Mouse (Mus musculus): ENCODE data around the gene Kcnh3. TPM values are rescaled to one million over a fixed set of nuclear protein-coding genes. Genes with fewer than 3 reads are reported as not detected.
"Not testable (repeated sequence)": the region's sequence is repeated elsewhere in the genome, so short reads cannot be mapped to it uniquely, and the experiment has no call there.

Kcnh3 gene
- polyA plus RNA-seq, 1 experiment: 0.42 TPM

GRCm38 (mm10) chr15:99251626-99252380 lies 27.1 kb downstream of the Kcnh3 start, which contains the start of gene Mcrs1:
TSS of gene Mcrs1 (minus strand) at chr15:99251961.
- H3K4me3 ChIP-seq (ENCODE audit: insufficient read depth, low read depth, low read length): peak within 1 kb of the TSS; percentile 92
- TF ChIP-seq POLR2A (IDR thresholded peaks at IDR 0.05; ENCODE audit: low read depth, low read length): no peak
- no peak for TF ChIP-seq CTCF (conservative IDR thresholded peaks at IDR 0.05; ENCODE audit: insufficient read depth, insufficient read length, low read depth, low read length)
- peak; percentile 99 for DNase-seq
- no peaks in the 10 kb centered on the region; the same call in 1 of the 2 replicates for H3K4me1 ChIP-seq (ENCODE audit: control insufficient read depth, insufficient read depth, low read length)
- under 1% methylated on average over 52 of the region's 52 CpGs for WGBS
- H3K36me3 ChIP-seq (ENCODE audit: control insufficient read depth, insufficient read depth, low read length): peaks cover 2% of the 10 kb centered on the region; the same call in 1 of the 2 replicates
- H3K27ac ChIP-seq (ENCODE audit: insufficient read depth, low read depth, low read length): peak within 1 kb of the TSS; percentile 98
- H3K27me3 ChIP-seq (replicated peaks; ENCODE audit: control insufficient read depth, insufficient read depth, low read length): no peaks in the 10 kb centered on the region

- no peaks in the 10 kb centered on the region; the same call in 1 of the 2 replicates for H3K4me1 ChIP-seq (ENCODE audit: control insufficient read depth, insufficient read depth, low read length)
- DNase-seq: no peak
- peaks cover under 1% of the 10 kb centered on the region; the same call in 1 of the 2 replicates for H3K36me3 ChIP-seq (ENCODE audit: control insufficient read depth, insufficient read depth, low read length)
- H3K4me3 ChIP-seq (ENCODE audit: insufficient read depth, low read depth, low read length): peak overlapping the region; percentile 92
- H3K27me3 ChIP-seq (replicated peaks; ENCODE audit: control insufficient read depth, insufficient read depth, low read length): no peaks in the 10 kb centered on the region
- peak overlapping the region; percentile 98 for H3K27ac ChIP-seq (ENCODE audit: insufficient read depth, low read depth, low read length)
- TF ChIP-seq CTCF (conservative IDR thresholded peaks at IDR 0.05; ENCODE audit: insufficient read depth, insufficient read length, low read depth, low read length): no peak
- no peak for TF ChIP-seq POLR2A (IDR thresholded peaks at IDR 0.05; ENCODE audit: low read depth, low read length)
- WGBS: 1% methylated on average over 22 of the region's 22 CpGs
Measured at GRCm38 (mm10) chr15:99252381-99253174, 27.9 kb downstream of the Kcnh3 start.

GRCm38 (mm10) chr15:99253175-99253479 lies 28.5 kb downstream of the Kcnh3 start:
- 38% methylated on average over 2 of the region's 2 CpGs for WGBS
- not testable (repeated sequence) for DNase-seq; H3K27me3 ChIP-seq (replicated peaks; ENCODE audit: control insufficient read depth, insufficient read depth, low read length); H3K27ac ChIP-seq (ENCODE audit: insufficient read depth, low read depth, low read length); H3K36me3 ChIP-seq (ENCODE audit: control insufficient read depth, insufficient read depth, low read length); H3K4me1 ChIP-seq (ENCODE audit: control insufficient read depth, insufficient read depth, low read length); H3K4me3 ChIP-seq (ENCODE audit: insufficient read depth, low read depth, low read length)

GRCm38 (mm10) chr15:99253772-99254171 lies 29.1 kb downstream of the Kcnh3 start:
- WGBS: 77% methylated on average over 6 of the region's 6 CpGs
- TF ChIP-seq POLR2A (IDR thresholded peaks at IDR 0.05; ENCODE audit: low read depth, low read length) (no peak), CTCF (conservative IDR thresholded peaks at IDR 0.05; ENCODE audit: insufficient read depth, insufficient read length, low read depth, low read length) (no peak)
- Histone ChIP-seq H3K4me1 (ENCODE audit: control insufficient read depth, insufficient read depth, low read length) (no peaks in the 10 kb centered on the region; the same call in 1 of the 2 replicates), H3K27me3 (replicated peaks; ENCODE audit: control insufficient read depth, insufficient read depth, low read length) (no peaks in the 10 kb centered on the region), H3K27ac (ENCODE audit: insufficient read depth, low read depth, low read length) (no peak overlapping the region), H3K36me3 (ENCODE audit: control insufficient read depth, insufficient read depth, low read length) (no peaks in the 10 kb centered on the region), H3K4me3 (ENCODE audit: insufficient read depth, low read depth, low read length) (no peak overlapping the region)
- no peak for DNase-seq

GRCm38 (mm10) chr15:99254477-99255005 lies 29.9 kb downstream of the Kcnh3 start:
- Histone ChIP-seq H3K27me3 (replicated peaks; ENCODE audit: control insufficient read depth, insufficient read depth, low read length) (no peaks in the 10 kb centered on the region), H3K36me3 (ENCODE audit: control insufficient read depth, insufficient read depth, low read length) (no peaks in the 10 kb centered on the region), H3K4me1 (ENCODE audit: control insufficient read depth, insufficient read depth, low read length) (no peaks in the 10 kb centered on the region; the same call in 1 of the 2 replicates), H3K4me3 (ENCODE audit: insufficient read depth, low read depth, low read length) (no peak overlapping the region), H3K27ac (ENCODE audit: insufficient read depth, low read depth, low read length) (no peak overlapping the region)
- WGBS: 92% methylated on average over 2 of the region's 2 CpGs
- DNase-seq: no peak
- TF ChIP-seq CTCF (conservative IDR thresholded peaks at IDR 0.05; ENCODE audit: insufficient read depth, insufficient read length, low read depth, low read length): no peak
- no peak for TF ChIP-seq POLR2A (IDR thresholded peaks at IDR 0.05; ENCODE audit: low read depth, low read length)

GRCm38 (mm10) chr15:99255241-99255749 lies 30.6 kb downstream of the Kcnh3 start:
- no peak for DNase-seq
- Histone ChIP-seq H3K4me3 (ENCODE audit: insufficient read depth, low read depth, low read length) (no peak overlapping the region), H3K27me3 (replicated peaks; ENCODE audit: control insufficient read depth, insufficient read depth, low read length) (no peaks in the 10 kb centered on the region), H3K27ac (ENCODE audit: insufficient read depth, low read depth, low read length) (no peak overlapping the region), H3K36me3 (ENCODE audit: control insufficient read depth, insufficient read depth, low read length) (no peaks in the 10 kb centered on the region), H3K4me1 (ENCODE audit: control insufficient read depth, insufficient read depth, low read length) (peaks cover 3% of the 10 kb centered on the region; the same call in 1 of the 2 replicates)
- TF ChIP-seq POLR2A (IDR thresholded peaks at IDR 0.05; ENCODE audit: low read depth, low read length) (no peak), CTCF (conservative IDR thresholded peaks at IDR 0.05; ENCODE audit: insufficient read depth, insufficient read length, low read depth, low read length) (no peak)
- 90% methylated on average over 6 of the region's 6 CpGs for WGBS

Data from kidney, adult 2 months (tissue).